Mouse (Mus musculus): ENCODE data around the gene Bbs12.

GRCm38 (mm10) chr3:37328489-37328888 is 16.1 kb downstream of the Bbs12 start:
- TF ChIP-seq POLR2A (IDR thresholded peaks at IDR 0.05; ENCODE audit: low read depth, low read length) = no peak
- TF ChIP-seq CTCF (conservative IDR thresholded peaks at IDR 0.05; ENCODE audit: insufficient read depth, insufficient read length, low read depth, low read length) = no peak

Measured in kidney, adult 2 months (tissue).